Mouse (Mus musculus): ENCODE data around the gene Azgp1.

GRCm38 (mm10) chr5:137986351-137986750 lies 5.0 kb downstream of the Azgp1 start:
- TF ChIP-seq POLR2A (IDR thresholded peaks at IDR 0.05; ENCODE audit: insufficient read depth, low read length) (no peak), CTCF (IDR thresholded peaks at IDR 0.05; ENCODE audit: low read depth, low read length) (no peak)
